Mouse (Mus musculus) heart, embryonic 15.5 days (tissue): ENCODE measurements at regions not wholly inside any gene's neighbourhood (a gene's known extent, or its start where the extent isn't known, plus 50 kb on each side); places are given as distances from the start of the nearest gene placed in this dataset.
"Not testable (repeated sequence)": the region's sequence is repeated elsewhere in the genome, so short reads cannot be mapped to it uniquely, and the experiment has no call there.

ENCODE experiments used
- ATAC-seq: fragments of 200-750 bp; cut with Nextera tagmentation; replicated peaks from 2 replicates; pipeline ENCODE4 v1.8.0; 2017; ENCODE audit warnings: low read depth, moderate TSS enrichment; ENCODE audit not compliant: insufficient number of reproducible peaks, insufficient read depth, low FRiP score
- H3K27ac ChIP-seq: fragments of 300-500 bp; sonication (generic); 2 replicates; pipeline ENCODE4 v1.5.1; 2015; ENCODE audit warnings: mild to moderate bottlenecking, inconsistent platforms
- H3K27me3 ChIP-seq: fragments of 300-500 bp; sonication (generic); 2 replicates; pipeline ENCODE4 v1.6.1; 2015; ENCODE audit warnings: inconsistent platforms
- H3K36me3 ChIP-seq: fragments of 300-500 bp; sonication (generic); 2 replicates; pipeline ENCODE4 v1.6.1; 2015; ENCODE audit warnings: mild to moderate bottlenecking, inconsistent platforms
- H3K4me1 ChIP-seq: fragments of 300-500 bp; sonication (generic); replicated peaks from 2 replicates; pipeline ENCODE4 v1.6.1; 2015; ENCODE audit warnings: inconsistent platforms
- H3K4me2 ChIP-seq: fragments of 300-500 bp; sonication (generic); 2 replicates; pipeline ENCODE4 v1.6.1; 2015; ENCODE audit warnings: inconsistent platforms, mild to moderate bottlenecking, moderate library complexity
- H3K4me3 ChIP-seq: fragments of 300-500 bp; sonication (generic); 2 replicates; pipeline ENCODE4 v1.5.1; 2015; ENCODE audit warnings: mild to moderate bottlenecking, inconsistent platforms
- H3K9ac ChIP-seq: fragments of 300-500 bp; sonication (generic); 2 replicates; pipeline ENCODE4 v1.6.1; 2015; ENCODE audit warnings: mild to moderate bottlenecking, inconsistent platforms
- H3K9me3 ChIP-seq: fragments of 300-500 bp; sonication (generic); replicated peaks from 2 replicates; pipeline ENCODE4 v1.6.1; 2016; ENCODE audit warnings: inconsistent platforms
- WGBS: fragments of 180-500 bp; shearing (Covaris S2); methylation state at CpG from one replicate; pipeline ENCODE4 v1.1.7; 2015; ENCODE audit warnings: mixed read lengths; 5-methylcytosine and 5-hydroxymethylcytosine counted together

- H3K27ac ChIP-seq, result no peak overlapping the region
- 0 out of 2 replicates have a peak, but pooled peaks cover 2% of the 10 kb centered on the region for H3K4me1 ChIP-seq
- no peak overlapping the region for H3K4me3 ChIP-seq
- H3K27me3 ChIP-seq, result no peaks in the 10 kb centered on the region
- ATAC-seq, result no peak
- no peaks in the 10 kb centered on the region for H3K9me3 ChIP-seq
- no peaks in the 10 kb centered on the region for H3K36me3 ChIP-seq
- 55% methylated on average over 7 of the region's 7 CpGs for WGBS
- no peak overlapping the region for H3K4me2 ChIP-seq
- H3K9ac ChIP-seq, result no peak overlapping the region
These were observed 100.4 kb downstream of the Enc1 start for GRCm38 (mm10) chr13:97341218-97341889.

GRCm38 (mm10) chr13:97337954-97338353, 97.0 kb downstream of the Enc1 start:
- no peak overlapping the region for H3K4me3 ChIP-seq
- no peaks in the 10 kb centered on the region for H3K9me3 ChIP-seq
- H3K4me2 ChIP-seq, result no peak overlapping the region
- no peaks in the 10 kb centered on the region for H3K36me3 ChIP-seq
- WGBS, result 32% methylated on average over 3 of the region's 3 CpGs
- H3K27ac ChIP-seq, result no peak overlapping the region
- H3K27me3 ChIP-seq, result no peaks in the 10 kb centered on the region
- 0 out of 2 replicates have a peak, but pooled peaks cover 2% of the 10 kb centered on the region for H3K4me1 ChIP-seq
- ATAC-seq, result no peak
- H3K9ac ChIP-seq, result no peak overlapping the region

GRCm38 (mm10) chr13:97337296-97337731, 96.4 kb downstream of the Enc1 start:
- Histone ChIP-seq H3K4me1 (0 out of 2 replicates have a peak, but pooled peaks cover 2% of the 10 kb centered on the region), H3K27ac (no peak overlapping the region), H3K36me3 (no peaks in the 10 kb centered on the region), H3K27me3 (no peaks in the 10 kb centered on the region), H3K4me3 (no peak overlapping the region), H3K4me2 (no peak overlapping the region), H3K9ac (no peak overlapping the region), H3K9me3 (no peaks in the 10 kb centered on the region)
- ATAC-seq, result no peak
- WGBS, result 61% methylated on average over 10 of the region's 10 CpGs

GRCm38 (mm10) chr13:97333801-97334534, 93.1 kb downstream of the Enc1 start:
- Histone ChIP-seq H3K36me3 (no peaks in the 10 kb centered on the region), H3K9ac (no peak overlapping the region), H3K4me3 (no peak overlapping the region), H3K27ac (no peak overlapping the region), H3K4me2 (no peak overlapping the region), H3K4me1 (peaks cover 6% of the 10 kb centered on the region; the same call in 1 of the 2 replicates), H3K9me3 (no peaks in the 10 kb centered on the region), H3K27me3 (no peaks in the 10 kb centered on the region)
- ATAC-seq, result no peak
- WGBS, result 40% methylated on average over 10 of the region's 10 CpGs

DNA sequence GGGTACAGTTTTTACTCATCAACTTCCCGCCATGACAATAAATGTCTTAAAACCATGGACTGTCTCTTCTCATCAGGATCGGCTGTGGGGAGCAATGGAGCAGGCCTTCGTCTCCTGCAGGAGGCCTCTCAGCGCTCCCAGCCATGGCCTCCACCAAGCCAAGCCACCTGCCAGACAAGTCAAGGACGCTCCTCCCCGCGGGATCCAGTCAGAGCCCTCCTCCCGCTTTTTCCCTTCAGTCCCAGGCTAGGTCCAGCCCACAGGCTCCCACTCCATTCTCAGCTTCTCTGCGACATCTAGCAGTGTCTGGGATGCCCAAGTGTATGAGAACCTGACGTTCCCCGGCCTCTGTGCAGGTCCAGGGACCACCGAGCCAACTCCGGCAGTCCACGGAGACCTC, 90.2 kb downstream of the Enc1 start:
- H3K9ac ChIP-seq, result no peak overlapping the region
- 88% methylated on average over 14 of the region's 14 CpGs for WGBS
- H3K27ac ChIP-seq, result no peak overlapping the region
- peaks cover 6% of the 10 kb centered on the region; the same call in 1 of the 2 replicates for H3K4me1 ChIP-seq
- no peak overlapping the region for H3K4me2 ChIP-seq
- no peaks in the 10 kb centered on the region for H3K9me3 ChIP-seq
- no peak overlapping the region for H3K4me3 ChIP-seq
- no peak for ATAC-seq
- no peaks in the 10 kb centered on the region for H3K27me3 ChIP-seq
- H3K36me3 ChIP-seq, result no peaks in the 10 kb centered on the region

GRCm38 (mm10) chr13:97321307-97321706, 80.4 kb downstream of the Enc1 start:
- not testable (repeated sequence) for H3K4me2 ChIP-seq, ATAC-seq, H3K9me3 ChIP-seq, H3K36me3 ChIP-seq, H3K4me3 ChIP-seq, H3K27me3 ChIP-seq, H3K9ac ChIP-seq
- Histone ChIP-seq H3K27ac (peak overlapping the region; percentile 71; the same call in 1 of the 2 replicates), H3K4me1 (peaks cover 14% of the 10 kb centered on the region)
- WGBS, result 65% methylated on average over 4 of the region's 4 CpGs

GRCm38 (mm10) chr13:97320756-97321155, 79.9 kb downstream of the Enc1 start:
- H3K4me3 ChIP-seq, result no peak overlapping the region
- 32% methylated on average over 3 of the region's 4 CpGs for WGBS
- H3K27ac ChIP-seq, result peak overlapping the region; percentile 71
- H3K27me3 ChIP-seq, result no peaks in the 10 kb centered on the region
- H3K9me3 ChIP-seq, result no peaks in the 10 kb centered on the region
- H3K4me1 ChIP-seq, result peaks cover 14% of the 10 kb centered on the region
- no peaks in the 10 kb centered on the region for H3K36me3 ChIP-seq
- H3K4me2 ChIP-seq, result no peak overlapping the region
- H3K9ac ChIP-seq, result no peak overlapping the region
- ATAC-seq, result 0 out of 2 replicates have a peak, but pooled peaks have one; percentile 7

DNA sequence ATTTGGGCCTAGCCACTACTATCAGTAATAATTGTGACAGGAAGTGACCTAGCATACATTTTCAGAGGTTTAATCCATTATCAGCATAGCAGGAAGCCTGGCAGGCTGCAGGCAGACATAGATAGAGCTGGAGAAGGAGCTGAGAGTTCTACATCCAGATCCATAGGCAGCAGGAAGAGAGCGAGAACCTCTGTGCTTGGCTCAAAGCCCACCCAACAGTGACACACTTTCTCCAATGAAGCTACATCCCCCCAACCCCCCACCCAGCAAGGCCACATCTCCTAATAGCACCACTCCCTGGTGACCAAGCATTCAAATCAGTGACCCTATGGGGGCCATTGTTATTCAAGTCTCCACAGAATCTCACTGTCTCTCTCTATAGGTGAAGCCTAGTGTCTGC, 79.4 kb downstream of the Enc1 start:
- H3K4me3 ChIP-seq, result no peak overlapping the region
- no peak overlapping the region for H3K9ac ChIP-seq
- no peaks in the 10 kb centered on the region for H3K36me3 ChIP-seq
- peak overlapping the region; percentile 67 for H3K27ac ChIP-seq
- 73% methylated on average over 1 of the region's 1 CpGs for WGBS
- H3K4me1 ChIP-seq, result peaks cover 14% of the 10 kb centered on the region
- ATAC-seq, result peak; percentile 70
- no peak overlapping the region for H3K4me2 ChIP-seq
- no peaks in the 10 kb centered on the region for H3K27me3 ChIP-seq
- H3K9me3 ChIP-seq, result no peaks in the 10 kb centered on the region

DNA sequence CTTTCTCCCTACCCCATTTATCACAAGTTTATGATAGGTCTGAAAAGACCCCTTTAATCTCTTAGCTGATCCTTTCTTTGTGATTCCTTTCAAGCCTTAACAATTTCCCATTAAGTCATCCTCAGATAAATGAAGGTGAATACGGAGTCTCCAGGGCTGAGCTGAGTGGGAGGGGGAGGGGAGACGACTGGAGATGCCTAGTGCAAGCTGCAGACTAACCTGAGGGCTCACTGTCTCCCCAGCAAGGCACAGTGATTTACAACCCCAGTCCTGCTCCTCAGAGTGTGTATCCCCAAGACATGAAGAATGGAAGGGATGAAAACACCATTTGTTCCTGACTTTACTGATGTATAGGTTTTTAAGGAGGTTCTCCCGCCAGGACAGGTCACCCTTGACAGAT, 76.7 kb downstream of the Enc1 start:
- WGBS, result 35% methylated on average over 3 of the region's 3 CpGs
- Histone ChIP-seq H3K4me3 (no peak overlapping the region), H3K27me3 (no peaks in the 10 kb centered on the region), H3K9ac (no peak overlapping the region), H3K4me1 (peaks cover 17% of the 10 kb centered on the region), H3K36me3 (no peaks in the 10 kb centered on the region), H3K27ac (no peak overlapping the region), H3K9me3 (no peaks in the 10 kb centered on the region), H3K4me2 (no peak overlapping the region)
- ATAC-seq, result no peak

DNA sequence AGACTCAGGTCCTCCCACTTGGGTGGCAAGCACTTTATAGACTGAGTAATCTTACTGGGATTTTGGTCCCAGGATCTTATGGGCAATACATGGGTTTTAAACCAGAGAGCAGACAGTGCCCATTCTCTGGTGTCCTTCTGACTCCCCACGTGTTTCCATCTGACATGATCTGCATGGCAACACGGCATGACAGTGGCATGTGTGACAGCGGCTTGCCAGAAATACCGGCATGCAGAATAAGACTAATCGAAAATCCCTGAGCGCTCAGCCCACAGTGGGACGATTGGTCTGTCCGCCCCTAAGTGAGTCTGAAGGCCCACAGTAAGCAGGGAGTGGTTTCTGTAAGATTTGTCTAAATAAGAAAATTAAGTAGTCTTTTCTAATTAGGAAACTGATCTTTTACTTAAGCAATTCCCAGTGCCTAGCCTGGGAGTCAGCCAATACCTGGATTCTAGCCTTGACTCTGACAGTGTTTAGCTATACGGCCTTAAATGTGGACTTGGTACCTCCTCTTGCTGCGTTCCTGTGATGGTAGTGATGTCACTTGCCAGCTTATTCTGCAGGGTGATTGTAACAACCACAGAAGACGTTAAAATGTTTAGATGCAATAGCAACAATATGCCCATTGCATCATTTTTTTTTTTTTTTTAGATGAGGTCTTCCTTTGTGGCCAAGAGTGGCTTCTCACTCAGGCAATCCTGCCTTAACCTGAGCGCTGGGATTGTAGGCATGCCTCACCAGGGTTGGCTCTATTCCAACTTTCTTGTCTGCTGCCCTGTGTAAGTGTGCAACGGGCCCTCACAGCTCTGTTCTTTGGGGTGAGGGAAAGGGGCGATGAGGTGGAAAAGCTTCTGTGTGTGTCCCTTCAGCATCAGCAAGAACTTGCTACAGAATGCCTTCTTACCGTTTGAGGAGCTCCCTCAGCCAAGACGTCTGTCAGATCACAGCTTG, 71.8 kb downstream of the Enc1 start:
- WGBS, result 65% methylated on average over 16 of the region's 16 CpGs
- Histone ChIP-seq H3K9me3 (no peaks in the 10 kb centered on the region), H3K4me1 (peaks cover 30% of the 10 kb centered on the region), H3K36me3 (no peaks in the 10 kb centered on the region), H3K4me3 (no peak overlapping the region), H3K27ac (no peak overlapping the region), H3K9ac (no peak overlapping the region), H3K4me2 (peak overlapping the region; percentile 28; the same call in 1 of the 2 replicates), H3K27me3 (no peaks in the 10 kb centered on the region)
- no peak for ATAC-seq

GRCm38 (mm10) chr13:97311340-97311739, 70.4 kb downstream of the Enc1 start:
- no peak for ATAC-seq
- H3K27ac ChIP-seq, result peak overlapping the region; percentile 37; the same call in 1 of the 2 replicates

More at GRCm38 (mm10) chr13:97311340-97311739, 70.4 kb downstream of the Enc1 start:
- H3K27me3 ChIP-seq, result no peaks in the 10 kb centered on the region
- H3K4me3 ChIP-seq, result no peak overlapping the region
- H3K4me2 ChIP-seq, result no peak overlapping the region
- no peaks in the 10 kb centered on the region for H3K9me3 ChIP-seq
- peaks cover 30% of the 10 kb centered on the region for H3K4me1 ChIP-seq
- no peak overlapping the region for H3K9ac ChIP-seq
- H3K36me3 ChIP-seq, result no peaks in the 10 kb centered on the region
- WGBS, result 34% methylated on average over 4 of the region's 4 CpGs
